Mouse (Mus musculus) heart, postnatal 0 days (tissue): ENCODE results near the gene Ano6. TPM values are rescaled to one million over a fixed set of nuclear protein-coding genes. Genes with fewer than 3 reads are reported as not detected.

Experiments
- ATAC-seq: fragments of 200-750 bp; cut with Nextera tagmentation; 2 replicates; pipeline ENCODE4 v1.8.0; 2017; ENCODE audit warnings: low read depth, moderate number of reproducible peaks, moderate library complexity; ENCODE audit not compliant: insufficient read depth
- DNase-seq: peaks from one replicate; pipeline ENCODE4 v3.0.0-alpha.2; 2016; ENCODE audit warnings: low spot score
- H3K27ac ChIP-seq: fragments of 300-500 bp; sonication (generic); 2 replicates; pipeline ENCODE4 v1.5.1; 2014; ENCODE audit warnings: low read depth, mild to moderate bottlenecking
- H3K27me3 ChIP-seq: fragments of 300-500 bp; sonication (generic); 2 replicates; pipeline ENCODE4 v1.6.1; 2014; ENCODE audit warnings: low read length, mixed read lengths; ENCODE audit not compliant: control insufficient read depth, insufficient read depth
- H3K36me3 ChIP-seq: fragments of 300-500 bp; sonication (generic); replicated peaks from 2 replicates; pipeline ENCODE4 v1.6.1; 2014; ENCODE audit warnings: low read length, mixed read lengths; ENCODE audit not compliant: control insufficient read depth, insufficient read depth
- H3K4me1 ChIP-seq: fragments of 300-500 bp; sonication (generic); 2 replicates; pipeline ENCODE4 v1.6.1; 2014; ENCODE audit warnings: antibody characterized with exemption; ENCODE audit not compliant: control insufficient read depth, insufficient read depth
- H3K4me2 ChIP-seq: fragments of 300-500 bp; sonication (generic); 2 replicates; pipeline ENCODE4 v1.6.1; 2014; ENCODE audit warnings: low read depth, mild to moderate bottlenecking, low read length, moderate library complexity
- H3K4me3 ChIP-seq: fragments of 300-500 bp; sonication (generic); 2 replicates; pipeline ENCODE4 v1.5.1; 2014; ENCODE audit warnings: low read depth, low read length
- H3K9ac ChIP-seq: fragments of 300-500 bp; sonication (generic); replicated peaks from 2 replicates; pipeline ENCODE4 v1.6.1; 2014; ENCODE audit warnings: low read depth, low read length, mixed read lengths
- H3K9me3 ChIP-seq: fragments of 300-500 bp; sonication (generic); replicated peaks from 2 replicates; pipeline ENCODE4 v1.6.1; 2016; ENCODE audit warnings: low read length; ENCODE audit not compliant: control insufficient read depth
- CTCF ChIP-seq: IDR thresholded peaks from 2 replicates; pipeline ENCODE4 v1.5.1; 2016; ENCODE audit warnings: antibody characterized with exemption, control low read depth, low read depth
- EP300 ChIP-seq: IDR thresholded peaks from 2 replicates; pipeline ENCODE4 v1.6.1; 2016; ENCODE audit warnings: antibody characterized with exemption, low read depth
- WGBS: fragments of 180-500 bp; shearing (Covaris S2); extraction: QIAGEN DNeasy Blood & Tissue Kit; methylation state at CpG from one replicate; pipeline ENCODE4 v1.1.7; 2014; 5-methylcytosine and 5-hydroxymethylcytosine counted together
- polyA plus RNA-seq: library from polyadenylated mRNA; unstranded; fragments of >200 nt; fragmentation: Nextera tagmentation; extraction: Ambion mirVana; gene quantifications from 2 replicates; pipeline ENCODE4 v1.2.1, GENCODE M21; 2015
- total RNA-seq: library from RNA; depleted of rRNA; stranded (reverse); fragments of >200 nt; gene quantifications from 2 replicates; pipeline ENCODE4 v1.2.3, GENCODE M21; 2014; ENCODE audit warnings: low replicate concordance

The Ano6 gene
- total and polyA plus RNA-seq, 2 experiments from 2014 or later, result 14.2 to 26.5 TPM

- no peak overlapping the region for H3K4me2 ChIP-seq
- H3K36me3 ChIP-seq, result peaks cover 30% of the 10 kb centered on the region
- H3K9ac ChIP-seq, result no peak overlapping the region
- 82% methylated on average over 4 of the region's 4 CpGs for WGBS
- DNase-seq, result no peak
- H3K4me3 ChIP-seq, result no peak overlapping the region
- peaks cover 15% of the 10 kb centered on the region for H3K4me1 ChIP-seq
- no peak overlapping the region for H3K27ac ChIP-seq
- ATAC-seq, result no peak
- H3K27me3 ChIP-seq, result no peaks in the 10 kb centered on the region
- no peaks in the 10 kb centered on the region for H3K9me3 ChIP-seq
- TF ChIP-seq EP300 (no peak), CTCF (no peak)
These were observed 131.0 kb downstream of the Ano6 start for GRCm38 (mm10) chr15:95921639-95922038.

GRCm38 (mm10) chr15:95922558-95922957 is 131.9 kb downstream of the Ano6 start:
- Histone ChIP-seq H3K4me1 (peaks cover 15% of the 10 kb centered on the region), H3K27me3 (no peaks in the 10 kb centered on the region), H3K36me3 (peaks cover 25% of the 10 kb centered on the region), H3K4me2 (no peak overlapping the region), H3K9me3 (no peaks in the 10 kb centered on the region), H3K9ac (no peak overlapping the region), H3K27ac (no peak overlapping the region), H3K4me3 (no peak overlapping the region)
- 88% methylated on average over 6 of the region's 6 CpGs for WGBS
- no peak for TF ChIP-seq CTCF
- no peak for TF ChIP-seq EP300
- ATAC-seq (no peak), DNase-seq (no peak)

GRCm38 (mm10) chr15:95925334-95925986 is 134.8 kb downstream of the Ano6 start:
- no peak overlapping the region for H3K9ac ChIP-seq
- DNase-seq, result no peak
- 69% methylated on average over 8 of the region's 8 CpGs for WGBS

GRCm38 (mm10) chr15:95929087-95929486 is 138.4 kb downstream of the Ano6 start:
- H3K27me3 ChIP-seq, result no peaks in the 10 kb centered on the region
- peaks cover 46% of the 10 kb centered on the region for H3K36me3 ChIP-seq
- H3K27ac ChIP-seq, result no peak overlapping the region
- 0 out of 2 replicates have a peak, but pooled peaks cover 11% of the 10 kb centered on the region for H3K4me1 ChIP-seq
- no peak for DNase-seq
- H3K4me3 ChIP-seq, result no peak overlapping the region
- H3K9ac ChIP-seq, result no peak overlapping the region
- 94% methylated on average over 6 of the region's 6 CpGs for WGBS
- TF ChIP-seq EP300 (no peak), CTCF (no peak)
- H3K4me2 ChIP-seq, result no peak overlapping the region
- no peaks in the 10 kb centered on the region for H3K9me3 ChIP-seq
- no peak for ATAC-seq

More at GRCm38 (mm10) chr15:95925334-95925986, 134.8 kb downstream of the Ano6 start:
- Histone ChIP-seq H3K4me3 (no peak overlapping the region), H3K36me3 (peaks cover 31% of the 10 kb centered on the region), H3K27ac (no peak overlapping the region), H3K27me3 (no peaks in the 10 kb centered on the region), H3K4me1 (peaks cover 15% of the 10 kb centered on the region), H3K4me2 (no peak overlapping the region), H3K9me3 (no peaks in the 10 kb centered on the region)
- TF ChIP-seq CTCF (no peak), EP300 (no peak)
- no peak for ATAC-seq

- H3K27ac ChIP-seq, result peak overlapping the region; percentile 27; the same call in 1 of the 2 replicates
- H3K4me3 ChIP-seq, result no peak overlapping the region
- H3K9ac ChIP-seq, result no peak overlapping the region
- WGBS, result 68% methylated on average over 16 of the region's 16 CpGs
- TF ChIP-seq CTCF (no peak), EP300 (no peak)
- H3K36me3 ChIP-seq, result peaks cover 46% of the 10 kb centered on the region
- DNase-seq (no peak), ATAC-seq (peak; percentile 40; the same call in 1 of the 2 replicates)
- no peaks in the 10 kb centered on the region for H3K27me3 ChIP-seq
- H3K4me1 ChIP-seq, result 0 out of 2 replicates have a peak, but pooled peaks cover 11% of the 10 kb centered on the region
- H3K9me3 ChIP-seq, result no peaks in the 10 kb centered on the region
- H3K4me2 ChIP-seq, result no peak overlapping the region
These were observed 140.6 kb downstream of the Ano6 start for GRCm38 (mm10) chr15:95931013-95931775.
